In genomic region chr17:35635699-35636111, GRCm38 (mm10) we compare ENCODE assay signal across 8 mouse cellular contexts. TPM values are rescaled to one million over a fixed set of nuclear protein-coding genes. Genes with fewer than 3 reads are reported as not detected.
DNase-seq lines count a peak whose midpoint lies in the region; ATAC-seq and TF ChIP-seq lines count a peak whose summit lies in the region.

No protein-coding gene starts in this region.

- peak overlapping the region; percentile 36; the same call in 1 of the 2 replicates for H3K9ac ChIP-seq in heart, embryonic 14.5 days (ENCODE audit: low read length)
- H3K9ac ChIP-seq in liver, embryonic 13.5 days, result no peak overlapping the region
- H3K9ac ChIP-seq in neural tube, embryonic 11.5 days (ENCODE audit: low read length), result peak overlapping the region; percentile 22; the same call in 1 of the 2 replicates

- H3K36me3 ChIP-seq in heart, embryonic 14.5 days (ENCODE audit: control insufficient read depth, insufficient read depth, low read length), result no peaks in the 10 kb centered on the region
- no peaks in the 10 kb centered on the region for H3K36me3 ChIP-seq in liver, embryonic 13.5 days
- no peaks in the 10 kb centered on the region for H3K36me3 ChIP-seq in neural tube, embryonic 11.5 days (ENCODE audit: control insufficient read depth, insufficient read depth, low read length)
- H3K36me3 ChIP-seq in thymus, adult 2 months (ENCODE audit: control insufficient read depth, insufficient read depth, low read length), result no peaks in the 10 kb centered on the region

- peak overlapping the region; percentile 35 to 37 for H3K4me3 ChIP-seq in heart, embryonic 14.5 days (ENCODE audit: control insufficient read depth in 1 of 2, insufficient read depth in 1 of 2, low read depth in 1 of 2, low read length in 2 of 2)
- peak overlapping the region; percentile 21; the same call in 1 of the 2 replicates for H3K4me3 ChIP-seq in liver, embryonic 13.5 days (replicated peaks)
- H3K4me3 ChIP-seq in neural tube, embryonic 11.5 days (ENCODE audit: low read depth, low read length), result peak overlapping the region; percentile 21; the same call in 1 of the 2 replicates
- peak overlapping the region; percentile 22; the same call in 1 of the 2 replicates for H3K4me3 ChIP-seq in thymus, adult 2 months (ENCODE audit: control insufficient read depth, insufficient read depth, low read length)

- peak overlapping the region; percentile 67 for H3K4me2 ChIP-seq in heart, embryonic 14.5 days (ENCODE audit: low read length)
- peak overlapping the region; percentile 54 for H3K4me2 ChIP-seq in liver, embryonic 13.5 days
- peak overlapping the region; percentile 52 for H3K4me2 ChIP-seq in neural tube, embryonic 11.5 days (ENCODE audit: low read depth)

- no peaks in the 10 kb centered on the region for H3K9me3 ChIP-seq in heart, embryonic 14.5 days (ENCODE audit: control insufficient read depth, low read length)
- no peaks in the 10 kb centered on the region for H3K9me3 ChIP-seq in liver, embryonic 13.5 days (replicated peaks)
- H3K9me3 ChIP-seq in neural tube, embryonic 11.5 days (ENCODE audit: control insufficient read depth, low read length), result no peaks in the 10 kb centered on the region

- H3K27me3 ChIP-seq in heart, embryonic 14.5 days (ENCODE audit: control insufficient read depth, insufficient read depth, low read length), result no peaks in the 10 kb centered on the region
- peaks cover 30% of the 10 kb centered on the region for H3K27me3 ChIP-seq in liver, embryonic 13.5 days
- 0 out of 2 replicates have a peak, but pooled peaks cover 2% of the 10 kb centered on the region for H3K27me3 ChIP-seq in neural tube, embryonic 11.5 days (ENCODE audit: control insufficient read depth, insufficient read depth, low read length)
- no peaks in the 10 kb centered on the region; the same call in 1 of the 2 replicates for H3K27me3 ChIP-seq in thymus, adult 2 months (ENCODE audit: control insufficient read depth, insufficient read depth, low read length)

- H3K27ac ChIP-seq in heart, embryonic 14.5 days (replicated peaks in 1 of 2; ENCODE audit: control insufficient read depth in 1 of 2, insufficient read depth in 1 of 2, low read depth in 2 of 2, low read length in 2 of 2), result no peak overlapping the region
- H3K27ac ChIP-seq in liver, embryonic 13.5 days, result no peak overlapping the region
- H3K27ac ChIP-seq in neural tube, embryonic 11.5 days (ENCODE audit: low read depth, low read length), result no peak overlapping the region
- no peak overlapping the region for H3K27ac ChIP-seq in thymus, adult 2 months (ENCODE audit: control insufficient read depth, insufficient read depth, low read length)

- peak; percentile 75 for ATAC-seq in erythroblast, adult 5-6 weeks (replicated peaks; ENCODE audit: low FRiP score, poor library complexity, severe bottlenecking)
- ATAC-seq in heart, embryonic 14.5 days (ENCODE audit: insufficient number of reproducible peaks, insufficient read depth, low FRiP score, low read depth), result no peak
- no peak for ATAC-seq in liver, embryonic 13.5 days (ENCODE audit: low read depth)
- ATAC-seq in neural tube, embryonic 11.5 days (ENCODE audit: insufficient read depth, low FRiP score, low TSS enrichment), result no peak

- no peak for TF ChIP-seq POLR2A in brain, embryonic 14.5 days (IDR thresholded peaks at IDR 0.05; ENCODE audit: borderline replicate concordance, extremely low read depth, insufficient read depth, insufficient read length, poor library complexity, severe bottlenecking)
- no peak for TF ChIP-seq POLR2A in thymus, adult 2 months (IDR thresholded peaks at IDR 0.05; ENCODE audit: control insufficient read depth, extremely low read depth, insufficient read depth, low read length, poor library complexity)

- WGBS in heart, embryonic 14.5 days, result 2% methylated on average over 15 of the region's 15 CpGs
- 3% methylated on average over 15 of the region's 15 CpGs for WGBS in liver, embryonic 13.5 days (ENCODE audit: insufficient replicate concordance)
- 2% methylated on average over 15 of the region's 15 CpGs for WGBS in neural tube, embryonic 11.5 days
- 2% methylated on average over 15 of the region's 15 CpGs for WGBS in thymus, adult 2 months

- TF ChIP-seq CTCF in brain, embryonic 14.5 days (IDR thresholded peaks at IDR 0.05; ENCODE audit: borderline replicate concordance, extremely low read depth, insufficient read depth, insufficient read length), result peak; percentile 89
- no peak for TF ChIP-seq CTCF in thymus, adult 2 months (IDR thresholded peaks at IDR 0.05; ENCODE audit: borderline replicate concordance, control insufficient read depth, extremely low read depth, insufficient read depth, low read length, poor library complexity)

- DNase-seq in CD8-positive naive resting alpha-beta T cell, adult 2 months (ENCODE audit: low read depth in 2 of 2, low spot score in 2 of 2), result peak; percentile 48 to 65
- DNase-seq in brain, embryonic 14.5 days (ENCODE audit: low read depth), result peak; percentile 90
- peak; percentile 82 for DNase-seq in kidney, postnatal 14 days
- DNase-seq in liver, embryonic 13.5 days, result peak; percentile 17
- DNase-seq in neural tube, embryonic 11.5 days (ENCODE audit: low spot score), result peak; percentile 72
- peak; percentile 66 for DNase-seq in thymus, adult 2 months

- peaks cover 6 to 12% of the 10 kb centered on the region in 2 experiments for H3K4me1 ChIP-seq in heart, embryonic 14.5 days (ENCODE audit: control insufficient read depth in 2 of 2, insufficient read depth in 2 of 2, low read length in 2 of 2)
- 0 out of 2 replicates have a peak, but pooled peaks cover 3% of the 10 kb centered on the region for H3K4me1 ChIP-seq in liver, embryonic 13.5 days (replicated peaks)
- no peaks in the 10 kb centered on the region for H3K4me1 ChIP-seq in neural tube, embryonic 11.5 days (ENCODE audit: control insufficient read depth, insufficient read depth, low read length)
- H3K4me1 ChIP-seq in thymus, adult 2 months (replicated peaks; ENCODE audit: control insufficient read depth, insufficient read depth, low read length), result peaks cover 7% of the 10 kb centered on the region

RNA-seq across cellular contexts. Expression of gene Mucl3, which starts 7.8 kb away (rescaled TPM):
- 0.05 and 0.11 TPM in 2 replicates for polyA plus RNA-seq in brain, embryonic 14.5 days (2012; rRNA removed)
- total RNA-seq in erythroblast, adult 5-6 weeks (2015; ENCODE audit: low replicate concordance), result not detected in 2 replicates
- total RNA-seq in erythroblast, adult 5-6 weeks (2017; ENCODE audit: low replicate concordance), result 0.17 TPM in 1 of 2 replicates, not detected in the other
- polyA plus RNA-seq in heart, embryonic 14.5 days (2014; fragmentation: Nextera tagmentation; extraction: Ambion mirVana), result 0.09 TPM in 1 of 2 replicates, not detected in the other
- 0.03 and 0.06 TPM in 2 replicates for polyA plus RNA-seq in liver, embryonic 13.5 days (2015; fragmentation: Nextera tagmentation; extraction: Ambion mirVana)
- 0.09 TPM in 1 of 2 replicates, not detected in the other for polyA plus RNA-seq in neural tube, embryonic 11.5 days (2014; fragmentation: Nextera tagmentation; extraction: Ambion mirVana)
- 0.05 and 0.11 TPM in 2 replicates for polyA plus RNA-seq in thymus, adult 2 months (2012; rRNA removed)

RNA-seq across cellular contexts. Expression of gene Gm9573, which starts 9.3 kb away (rescaled TPM):
- polyA plus RNA-seq in brain, embryonic 14.5 days (2012; rRNA removed), result not detected in 2 replicates
- total RNA-seq in erythroblast, adult 5-6 weeks (2015; ENCODE audit: low replicate concordance), result not detected in 2 replicates
- total RNA-seq in erythroblast, adult 5-6 weeks (2017; ENCODE audit: low replicate concordance), result not detected in 2 replicates
- not detected in 2 replicates for polyA plus RNA-seq in heart, embryonic 14.5 days (2014; fragmentation: Nextera tagmentation; extraction: Ambion mirVana)
- polyA plus RNA-seq in liver, embryonic 13.5 days (2015; fragmentation: Nextera tagmentation; extraction: Ambion mirVana), result not detected in 2 replicates
- polyA plus RNA-seq in neural tube, embryonic 11.5 days (2014; fragmentation: Nextera tagmentation; extraction: Ambion mirVana), result not detected in 2 replicates
- 0.09 and 0.23 TPM in 2 replicates for polyA plus RNA-seq in thymus, adult 2 months (2012; rRNA removed)

RNA-seq across cellular contexts. Expression of gene Vars2, which starts 31.7 kb away (rescaled TPM):
- polyA plus RNA-seq in brain, embryonic 14.5 days (2012; rRNA removed), result 36.8 and 40.6 TPM in 2 replicates
- total RNA-seq in erythroblast, adult 5-6 weeks (2015; ENCODE audit: low replicate concordance), result 1.9 and 2.9 TPM in 2 replicates
- 2.1 and 11.0 TPM in 2 replicates for total RNA-seq in erythroblast, adult 5-6 weeks (2017; ENCODE audit: low replicate concordance)
- polyA plus RNA-seq in heart, embryonic 14.5 days (2014; fragmentation: Nextera tagmentation; extraction: Ambion mirVana), result 10.8 and 12.7 TPM in 2 replicates
- 7.7 TPM in 2 replicates for polyA plus RNA-seq in liver, embryonic 13.5 days (2015; fragmentation: Nextera tagmentation; extraction: Ambion mirVana)
- polyA plus RNA-seq in neural tube, embryonic 11.5 days (2014; fragmentation: Nextera tagmentation; extraction: Ambion mirVana), result 13.1 and 15.0 TPM in 2 replicates
- 153 and 171 TPM in 2 replicates for polyA plus RNA-seq in thymus, adult 2 months (2012; rRNA removed)

RNA-seq across cellular contexts. Expression of gene Sfta2, which starts 34.4 kb away (rescaled TPM):
- polyA plus RNA-seq in brain, embryonic 14.5 days (2012; rRNA removed), result 0.29 TPM in 1 of 2 replicates, not detected in the other
- total RNA-seq in erythroblast, adult 5-6 weeks (2015; ENCODE audit: low replicate concordance), result not detected in 2 replicates
- not detected in 2 replicates for total RNA-seq in erythroblast, adult 5-6 weeks (2017; ENCODE audit: low replicate concordance)
- not detected in 2 replicates for polyA plus RNA-seq in heart, embryonic 14.5 days (2014; fragmentation: Nextera tagmentation; extraction: Ambion mirVana)
- not detected in 2 replicates for polyA plus RNA-seq in liver, embryonic 13.5 days (2015; fragmentation: Nextera tagmentation; extraction: Ambion mirVana)
- polyA plus RNA-seq in neural tube, embryonic 11.5 days (2014; fragmentation: Nextera tagmentation; extraction: Ambion mirVana), result not detected in 2 replicates
- 0.82 and 1.3 TPM in 2 replicates for polyA plus RNA-seq in thymus, adult 2 months (2012; rRNA removed)

RNA-seq across cellular contexts. Expression of gene Gtf2h4, which starts 37.8 kb away (rescaled TPM):
- polyA plus RNA-seq in brain, embryonic 14.5 days (2012; rRNA removed), result 28.8 and 40.8 TPM in 2 replicates
- total RNA-seq in erythroblast, adult 5-6 weeks (2015; ENCODE audit: low replicate concordance), result 3.3 and 5.6 TPM in 2 replicates
- 2.6 and 9.8 TPM in 2 replicates for total RNA-seq in erythroblast, adult 5-6 weeks (2017; ENCODE audit: low replicate concordance)
- 21.9 and 23.8 TPM in 2 replicates for polyA plus RNA-seq in heart, embryonic 14.5 days (2014; fragmentation: Nextera tagmentation; extraction: Ambion mirVana)
- 31.9 and 33.9 TPM in 2 replicates for polyA plus RNA-seq in liver, embryonic 13.5 days (2015; fragmentation: Nextera tagmentation; extraction: Ambion mirVana)
- polyA plus RNA-seq in neural tube, embryonic 11.5 days (2014; fragmentation: Nextera tagmentation; extraction: Ambion mirVana), result 42.9 and 46.1 TPM in 2 replicates
- polyA plus RNA-seq in thymus, adult 2 months (2012; rRNA removed), result 317 and 352 TPM in 2 replicates

Comparison
In these comparisons a context has a peak if more than half of its experiments do, and no peak if none do; other contexts are left out.
1. DNase-seq: peak in every context shown above with its lines; median percentile 90 in brain, embryonic 14.5 days; 82 in kidney, postnatal 14 days; 72 in neural tube, embryonic 11.5 days; 66 in thymus, adult 2 months; 56 in CD8-positive naive resting alpha-beta T cell, adult 2 months; 17 in liver, embryonic 13.5 days.